Mouse (Mus musculus) kidney, adult 8-10 months (tissue): ENCODE data around the gene Cpsf4.
"Not testable (repeated sequence)": the region's sequence is repeated elsewhere in the genome, so short reads cannot be mapped to it uniquely, and the experiment has no call there.

ENCODE experiments used
- DNase-seq, 2 experiments: peaks; one replicate each; pipeline ENCODE4 v3.0.0; 2022

The Cpsf4 gene

GRCm38 (mm10) chr5:145166536-145167305, at the start of gene Cpsf4, which contains the start of gene Ptcd1:
TSS of gene Cpsf4 (plus strand) at chr5:145167213.
TSS of gene Ptcd1 (minus strand) at chr5:145167108.
- DNase-seq, result peak; percentile 99 to 100

GRCm38 (mm10) chr5:145118005-145118404, 49.0 kb upstream of the Cpsf4 start:
- DNase-seq, result no peak

- DNase-seq, result no peak
Observed at GRCm38 (mm10) chr5:145118461-145118860, 48.6 kb upstream of the Cpsf4 start.

DNA sequence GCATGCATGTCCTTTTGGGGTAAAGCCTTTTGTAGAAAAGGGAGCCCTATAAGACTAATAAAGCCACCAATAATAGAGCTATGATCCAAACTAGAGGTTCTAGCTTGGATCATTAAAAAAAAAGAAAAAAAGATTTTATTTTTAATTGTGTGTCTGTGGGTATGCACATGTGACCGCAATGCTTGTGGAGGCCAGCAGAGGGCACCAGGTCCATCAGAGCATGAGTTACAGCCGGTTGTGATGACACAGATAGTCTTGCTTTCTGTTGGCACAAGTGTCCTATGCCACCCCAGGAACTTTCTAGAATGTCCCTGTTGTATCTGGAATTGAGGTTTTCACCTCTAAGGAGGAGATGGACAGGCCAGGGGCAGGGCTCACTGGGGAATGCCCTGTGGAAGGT, 47.6 kb upstream of the Cpsf4 start:
- no peak for DNase-seq

- no peak for DNase-seq
Observed at GRCm38 (mm10) chr5:145120921-145121320, 46.1 kb upstream of the Cpsf4 start.

- no peak for DNase-seq
Observed at GRCm38 (mm10) chr5:145123396-145123795, 43.6 kb upstream of the Cpsf4 start.

DNA sequence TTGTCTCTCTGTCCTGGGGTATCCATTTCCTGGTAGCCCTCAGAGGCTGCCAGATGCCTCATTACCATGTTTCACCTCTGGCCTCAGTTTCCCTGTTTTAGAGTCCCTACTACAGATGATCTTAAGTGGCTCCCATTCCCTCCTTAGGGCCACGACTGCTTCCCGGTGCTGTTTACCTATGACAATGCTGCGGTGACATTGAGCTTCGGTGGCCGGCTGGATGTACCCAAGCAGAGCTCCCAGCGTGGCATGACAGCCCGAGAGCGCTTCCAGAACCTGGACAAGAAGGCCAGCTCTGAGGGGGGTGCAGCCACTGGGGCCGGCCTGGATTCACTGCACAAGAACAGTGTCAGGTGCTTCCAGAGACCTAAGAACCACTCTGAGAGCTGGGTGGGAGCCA, 40.4 kb upstream of the Cpsf4 start:
- no peak for DNase-seq

DNA sequence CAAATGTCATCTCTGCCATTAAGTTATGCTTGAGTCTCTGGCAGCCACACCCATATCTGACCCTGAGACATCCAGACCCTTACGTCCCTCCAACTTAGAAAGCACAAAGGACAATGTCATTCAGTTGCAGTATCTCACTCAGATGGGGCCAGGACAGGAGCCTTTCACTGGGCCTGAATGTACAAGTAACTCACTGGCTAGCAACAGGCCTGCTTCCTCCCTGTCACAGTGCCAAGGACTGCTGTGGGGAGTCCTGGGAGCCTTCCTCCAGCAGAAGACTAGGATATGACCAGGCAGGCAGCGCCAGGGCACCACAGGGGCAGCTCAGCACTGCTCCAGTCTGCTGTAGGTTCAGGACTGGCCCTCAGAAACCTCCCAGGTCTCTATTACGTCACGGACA, 37.9 kb upstream of the Cpsf4 start:
- no peak for DNase-seq

DNA sequence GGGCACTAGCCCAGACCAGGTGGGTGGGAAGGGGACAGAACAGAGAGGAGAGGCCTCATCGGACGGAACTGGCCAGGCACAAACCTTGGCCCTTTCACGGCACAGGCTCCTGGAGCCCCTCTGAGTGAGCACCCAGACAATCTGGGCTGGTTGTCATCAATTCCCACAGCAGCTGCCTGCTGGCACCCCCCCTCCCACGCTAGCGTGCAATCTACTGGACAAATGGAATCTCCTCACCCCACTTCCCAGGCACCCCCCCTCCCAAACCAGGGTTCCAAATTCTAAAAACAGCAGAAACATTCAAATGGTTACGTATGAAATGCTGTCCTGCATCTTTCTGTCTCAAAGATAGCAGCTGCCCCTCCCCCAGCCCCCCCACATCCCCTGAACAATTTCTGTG, 37.2 kb upstream of the Cpsf4 start:
- not testable (repeated sequence) for DNase-seq

DNA sequence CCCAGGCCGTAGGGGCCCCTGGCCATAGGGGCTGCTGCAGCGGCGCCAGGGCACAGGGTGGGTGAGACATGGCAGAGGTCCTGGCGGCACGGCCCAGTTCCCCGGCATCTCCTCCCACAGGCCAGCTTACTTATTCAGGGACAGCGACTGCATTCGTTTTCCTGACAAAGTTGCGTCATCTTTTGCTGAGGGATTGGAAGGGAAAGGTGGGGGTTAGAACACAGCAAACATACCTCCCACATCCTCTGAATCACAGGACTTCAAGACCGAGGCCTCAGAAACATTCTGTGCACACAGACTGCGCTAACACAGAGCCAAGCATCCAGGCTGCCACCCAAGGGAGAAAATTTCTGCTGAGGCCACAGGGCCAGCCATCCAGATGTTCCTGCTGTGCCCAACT, 36.8 kb upstream of the Cpsf4 start:
- no peak for DNase-seq

DNA sequence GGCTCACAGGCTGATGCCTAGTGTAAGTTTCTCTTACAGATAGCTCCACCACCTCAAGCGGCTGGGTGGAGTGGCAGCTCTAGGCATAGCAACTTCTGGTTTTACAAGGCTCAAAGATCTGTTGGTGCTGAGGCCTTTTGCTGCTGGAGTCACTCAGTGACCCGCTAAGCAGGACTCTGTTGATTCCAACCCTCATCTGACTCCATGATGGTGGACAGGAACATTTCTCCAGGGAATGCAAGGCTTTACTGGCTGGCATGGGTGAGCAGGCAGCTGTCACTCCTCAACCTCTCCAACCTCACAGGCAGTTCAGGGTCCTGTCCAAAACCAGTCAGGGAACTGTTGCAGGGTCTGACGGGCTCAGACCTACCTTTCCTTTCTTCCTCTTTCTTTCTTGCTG, 36.0 kb upstream of the Cpsf4 start:
- no peak for DNase-seq

DNA sequence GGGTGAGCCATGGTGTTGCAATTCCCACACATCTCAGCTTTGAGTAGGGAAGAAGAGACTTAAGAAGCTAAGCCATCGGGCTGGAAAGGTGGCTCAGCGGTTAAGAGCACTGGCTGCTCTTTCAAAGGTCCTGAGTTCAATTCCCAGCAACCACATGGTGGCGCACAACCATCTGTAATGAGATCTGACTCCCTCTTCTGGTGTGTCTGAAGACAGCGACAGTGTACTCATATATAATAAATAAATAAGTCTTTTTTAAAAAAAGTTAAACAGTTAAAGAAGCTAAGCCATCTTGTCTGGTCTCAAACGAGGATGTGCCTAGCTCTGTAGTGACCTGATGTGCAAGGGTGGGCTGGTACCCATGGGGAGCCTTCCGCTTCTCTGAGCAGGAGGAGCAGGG, 33.7 kb upstream of the Cpsf4 start:
- DNase-seq, result not testable (repeated sequence)

- no peak for DNase-seq
Observed at GRCm38 (mm10) chr5:145138836-145139235, 28.2 kb upstream of the Cpsf4 start.

DNA sequence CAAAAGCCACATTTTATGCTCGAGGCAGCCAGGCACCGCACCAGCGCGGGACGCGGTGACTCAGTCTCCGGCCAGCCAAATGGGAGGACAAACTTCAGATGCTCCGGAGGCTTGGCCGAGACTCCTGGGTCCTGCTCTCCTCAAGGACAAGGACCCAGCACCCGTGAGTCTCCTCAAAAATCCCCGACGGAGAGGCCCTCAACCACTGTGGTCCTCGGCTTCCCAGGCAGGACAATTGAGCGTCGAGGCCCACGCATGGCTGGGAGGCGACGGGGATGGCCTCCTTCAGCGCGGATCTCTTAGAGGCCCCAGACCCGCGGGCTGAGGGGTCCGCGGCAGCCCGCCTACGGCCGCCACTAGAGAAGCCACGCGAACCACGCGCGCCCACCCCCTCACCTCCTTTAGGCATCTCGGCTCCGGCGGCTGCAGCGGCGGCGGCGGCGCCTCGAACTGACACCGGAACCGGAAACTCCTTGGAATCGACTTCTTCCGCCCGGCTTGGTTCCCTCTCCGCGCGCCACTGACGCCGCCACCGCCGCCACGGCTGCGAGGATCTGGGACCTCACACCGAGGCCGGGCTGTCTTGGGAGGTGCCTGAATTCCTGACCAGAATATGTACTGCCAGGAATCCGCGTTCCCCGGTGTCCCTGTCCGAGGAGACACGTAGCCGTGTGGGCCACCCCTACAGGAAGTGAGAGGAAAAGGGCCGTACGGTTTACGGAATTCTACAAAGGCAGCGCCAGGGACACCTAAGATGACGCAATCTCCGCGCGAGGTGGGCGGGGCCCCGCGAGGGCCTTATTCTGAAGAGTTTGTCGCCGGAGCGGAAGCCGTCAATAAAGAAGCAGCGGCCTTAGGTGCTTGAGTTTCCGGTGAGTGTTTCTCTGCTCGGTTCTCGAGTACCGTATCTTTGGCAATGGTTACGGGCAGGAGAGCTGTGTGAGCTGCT, 27.2 kb upstream of the Cpsf4 start, which contains the start of the genes Pdap1 and Bud31:
TSS of gene Pdap1 (minus strand) at position 668 of the 949 bp plus-strand sequence.
TSS of gene Bud31 (plus strand) at position 792 of the 949 bp plus-strand sequence.
- peak; percentile 92 to 94 for DNase-seq

- DNase-seq, result no peak
Observed at GRCm38 (mm10) chr5:145140611-145141010, 26.4 kb upstream of the Cpsf4 start.

DNA sequence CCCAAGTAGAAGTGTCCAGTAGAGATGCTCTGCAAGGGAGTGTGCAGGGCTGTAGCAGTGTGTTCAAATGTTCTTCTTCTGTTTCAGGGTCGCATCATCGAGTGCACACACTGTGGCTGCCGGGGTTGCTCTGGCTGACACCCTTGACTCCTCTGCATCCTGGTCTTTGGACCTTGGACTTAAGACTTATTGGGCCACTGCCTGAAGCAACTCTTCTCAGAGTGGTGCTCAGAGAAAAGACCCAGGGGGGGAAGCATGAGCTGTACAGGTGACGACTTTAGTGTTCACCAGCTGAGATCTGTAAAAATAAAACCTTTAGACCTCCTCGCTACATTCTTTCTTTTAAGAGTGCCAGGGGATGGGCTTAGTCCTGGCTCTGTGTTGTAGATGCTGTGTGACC, 19.3 kb upstream of the Cpsf4 start:
- peak; percentile 60 to 66 for DNase-seq

GRCm38 (mm10) chr5:145149294-145149693, 17.7 kb upstream of the Cpsf4 start:
- no peak for DNase-seq

GRCm38 (mm10) chr5:145152690-145153089, 14.3 kb upstream of the Cpsf4 start:
- DNase-seq, result no peak

DNA sequence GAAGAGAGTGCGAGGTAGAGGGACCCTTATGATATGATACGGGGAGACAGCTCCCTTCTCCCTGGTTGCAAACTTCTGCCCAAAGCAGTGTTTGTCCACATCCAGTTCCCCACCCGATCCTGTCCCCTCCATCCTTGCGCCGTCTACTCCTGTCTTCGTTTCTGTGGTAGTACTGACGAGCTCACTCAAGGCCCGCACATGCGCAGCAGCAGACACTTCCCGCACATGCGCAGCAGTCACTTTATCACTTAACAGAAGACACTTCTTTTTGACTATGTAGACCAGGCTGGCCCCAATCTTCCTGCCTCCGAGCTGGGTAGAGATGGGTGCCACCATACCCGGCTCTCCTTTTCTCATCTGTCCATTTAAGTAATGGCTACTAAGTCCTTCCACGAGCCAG, 5.7 kb upstream of the Cpsf4 start:
- no peak for DNase-seq

- DNase-seq, result peak; percentile 8 to 26
Observed at GRCm38 (mm10) chr5:145164710-145165109, 2.3 kb upstream of the Cpsf4 start.

DNA sequence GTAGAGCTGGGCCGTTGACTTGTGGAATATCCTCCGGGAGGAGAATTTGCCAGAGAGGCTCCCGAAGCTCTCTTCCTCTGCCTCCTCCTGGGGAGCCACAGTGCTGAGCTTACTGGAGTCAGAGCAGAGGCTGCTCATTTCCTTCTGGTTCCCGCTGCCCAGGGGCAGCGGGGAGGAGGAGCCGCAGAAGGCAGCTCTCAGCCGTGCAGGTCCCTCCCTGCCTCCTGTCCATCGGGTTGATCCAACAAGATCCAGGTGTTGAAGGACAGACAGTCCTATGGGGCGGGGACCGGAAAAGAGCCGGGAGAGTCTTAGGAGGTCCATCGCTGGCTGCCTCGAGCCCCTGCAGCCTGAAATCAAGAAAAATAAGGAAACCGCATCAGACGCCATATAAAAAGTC, 1.8 kb upstream of the Cpsf4 start:
- no peak for DNase-seq

- no peak for DNase-seq
Observed at GRCm38 (mm10) chr5:145167306-145167661, 271 bp downstream of the Cpsf4 start.

DNA sequence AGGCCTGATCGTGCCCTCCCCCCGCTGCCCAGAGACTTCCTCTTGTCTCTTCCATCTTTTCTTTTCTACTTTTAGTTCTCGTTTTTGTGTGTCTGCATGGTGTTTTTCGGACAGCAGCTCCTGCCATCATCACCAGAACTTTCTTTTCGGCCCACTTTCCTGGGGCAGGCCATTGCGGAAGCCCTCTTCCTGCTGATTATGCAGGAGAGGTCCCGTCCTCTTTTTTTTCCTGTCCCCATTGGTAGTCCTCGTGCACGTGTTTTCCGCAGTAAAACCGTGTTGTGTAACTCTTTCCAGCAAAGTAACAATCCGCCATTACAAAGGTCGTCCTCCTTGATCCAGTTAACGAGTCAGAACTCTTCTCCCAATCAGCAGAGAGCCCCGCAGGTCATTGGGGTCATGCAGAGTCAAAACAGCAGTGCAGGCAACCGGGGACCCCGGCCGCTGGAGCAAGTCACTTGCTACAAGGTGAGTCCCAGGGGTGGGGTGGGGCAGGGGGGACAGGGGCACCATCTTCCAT, 11.5 kb downstream of the Cpsf4 start:
- no peak for DNase-seq

DNA sequence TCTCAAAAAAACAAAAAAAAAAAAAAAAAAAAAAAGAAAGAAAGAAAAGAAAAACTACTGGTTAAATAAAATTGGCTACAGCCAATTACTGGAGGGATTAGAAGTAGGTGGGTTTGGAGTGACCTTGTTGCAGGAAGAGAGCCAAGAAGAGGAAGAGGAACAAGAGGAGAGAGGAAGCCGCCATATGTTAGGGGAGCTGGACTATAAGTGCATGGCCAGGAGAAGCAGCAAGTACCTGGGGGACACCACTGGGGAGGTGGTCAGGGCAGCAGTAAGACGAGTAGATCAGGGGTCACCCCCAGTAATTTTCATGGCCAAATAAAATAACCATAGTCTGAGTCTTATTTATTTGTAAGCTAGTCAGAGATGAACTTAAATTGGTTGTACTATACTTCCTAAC, 18.2 kb downstream of the Cpsf4 start:
- no peak for DNase-seq
